Mouse (Mus musculus): ENCODE measurements around the gene Fate1.
"Not testable (repeated sequence)": the region's sequence is repeated elsewhere in the genome, so short reads cannot be mapped to it uniquely, and the experiment has no call there.

Gene Fate1

DNA sequence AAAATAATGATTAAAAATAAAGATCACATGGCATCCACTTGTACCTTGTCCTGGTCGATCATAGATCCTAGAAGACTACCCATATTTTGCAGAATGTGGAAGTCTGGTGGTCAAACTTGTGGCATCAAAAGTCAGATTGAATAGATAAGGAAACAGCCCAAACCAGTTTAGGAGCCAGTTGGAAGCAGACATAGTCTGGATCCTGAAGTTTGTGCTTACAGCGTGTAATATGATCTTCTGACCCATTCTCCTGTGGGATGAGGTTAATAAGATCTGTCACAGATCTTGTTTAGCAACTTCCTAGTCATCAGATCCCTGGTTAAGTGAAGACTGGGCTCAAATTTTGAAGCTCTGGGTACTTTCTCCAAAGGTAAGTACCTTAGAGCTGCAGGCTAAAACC is at the start of gene Fate1:
Fate1 (plus strand) TSS at position 301 of the 400 bp plus-strand sequence.
- no peak for DNase-seq (ENCODE audit: extremely low read depth, insufficient read length, low spot score)

DNA sequence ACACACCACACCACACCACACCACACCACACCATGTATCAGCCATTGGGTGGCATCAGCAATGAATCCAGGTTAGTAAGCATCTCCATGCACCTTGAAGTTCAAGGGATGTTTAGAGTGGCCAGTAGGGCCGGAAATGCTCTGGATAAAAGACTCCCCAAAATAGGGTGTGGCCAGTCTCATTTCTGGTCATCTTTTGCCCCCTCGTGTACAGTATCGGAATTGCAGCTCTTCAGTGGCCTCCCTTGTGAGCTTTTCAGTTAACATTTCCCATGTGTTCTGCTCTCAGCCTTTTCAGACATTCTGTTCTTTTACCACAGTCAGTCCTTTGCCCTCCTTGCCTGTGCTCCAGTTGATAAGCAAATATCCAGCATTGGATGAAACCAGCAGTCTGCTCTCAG is 26.2 kb upstream of the Fate1 start:
- peak; percentile 6 for DNase-seq (ENCODE audit: extremely low read depth, insufficient read length, low spot score)

DNA sequence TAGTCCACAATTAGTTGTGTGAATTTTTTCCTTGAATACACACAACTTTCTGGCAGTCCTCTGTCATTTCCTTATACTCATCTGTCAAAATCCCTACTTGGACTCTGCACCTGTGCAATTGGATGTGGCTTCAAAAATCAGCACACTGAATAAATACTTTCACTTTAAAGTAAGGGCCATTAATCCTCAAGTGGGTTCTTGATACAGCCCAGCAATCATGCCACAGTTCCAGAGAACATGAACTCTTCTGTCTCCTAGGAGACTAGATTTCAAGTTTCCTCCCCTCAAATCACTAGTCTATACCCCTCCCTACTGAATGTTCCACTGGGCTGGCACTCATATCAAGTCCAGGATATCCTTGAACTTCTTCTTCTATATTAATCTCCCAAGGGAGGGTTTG is 14.4 kb upstream of the Fate1 start:
- DNase-seq (ENCODE audit: extremely low read depth, insufficient read length, low spot score), result no peak

DNA sequence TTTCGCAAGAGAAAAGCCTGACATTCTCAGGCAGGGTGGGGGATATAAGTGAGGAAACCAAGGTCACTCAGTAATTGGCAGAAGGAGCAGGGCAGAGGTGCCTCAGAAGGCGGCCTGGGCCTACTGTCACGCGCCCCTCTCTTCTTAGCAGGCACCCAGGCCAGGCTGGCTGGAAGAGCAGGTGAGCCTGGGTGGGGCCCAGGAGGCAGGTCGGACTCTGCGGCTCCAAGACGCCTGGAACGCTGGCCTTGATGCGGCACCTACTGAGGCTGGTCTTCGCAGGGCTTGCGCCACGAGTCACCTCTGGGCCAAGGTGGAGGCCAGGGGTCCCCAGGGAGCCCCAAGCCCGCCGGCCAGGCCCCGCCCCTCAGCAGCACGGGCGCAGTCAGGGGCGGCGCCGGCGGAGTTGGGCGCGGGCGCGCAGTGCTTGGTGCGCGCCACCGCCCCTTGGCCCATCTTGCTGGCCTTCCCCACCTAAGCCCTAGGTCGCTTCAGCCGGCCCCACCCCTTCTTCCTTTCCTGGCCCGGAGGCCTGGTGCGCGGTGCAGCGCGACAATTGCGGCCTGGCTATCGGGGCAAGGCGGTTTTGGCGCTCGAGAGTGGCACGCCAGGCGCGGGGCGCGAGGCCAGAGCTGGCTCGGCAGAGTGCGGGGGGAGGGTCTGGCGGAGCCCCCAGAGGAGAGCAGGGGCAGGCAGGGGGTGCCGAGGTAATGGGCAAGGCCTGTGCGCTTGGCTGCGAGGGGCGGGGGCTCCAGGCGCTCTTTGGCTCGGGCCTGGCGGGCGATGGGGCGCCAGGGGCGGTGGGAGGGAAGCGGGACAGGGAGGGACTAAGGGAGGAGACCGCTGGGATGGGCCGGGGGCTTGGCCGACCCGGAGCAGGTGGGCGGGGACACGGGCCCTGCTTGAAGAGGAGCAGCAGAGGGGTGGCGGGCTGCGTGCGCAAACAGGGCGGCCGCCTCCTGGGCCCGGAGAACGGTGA is 10.4 kb upstream of the Fate1 start, which contains the start of gene Prrg3:
Prrg3 (plus strand) TSS at position 552 of the 979 bp plus-strand sequence.
- DNase-seq (ENCODE audit: extremely low read depth, insufficient read length, low spot score), result no peak

DNA sequence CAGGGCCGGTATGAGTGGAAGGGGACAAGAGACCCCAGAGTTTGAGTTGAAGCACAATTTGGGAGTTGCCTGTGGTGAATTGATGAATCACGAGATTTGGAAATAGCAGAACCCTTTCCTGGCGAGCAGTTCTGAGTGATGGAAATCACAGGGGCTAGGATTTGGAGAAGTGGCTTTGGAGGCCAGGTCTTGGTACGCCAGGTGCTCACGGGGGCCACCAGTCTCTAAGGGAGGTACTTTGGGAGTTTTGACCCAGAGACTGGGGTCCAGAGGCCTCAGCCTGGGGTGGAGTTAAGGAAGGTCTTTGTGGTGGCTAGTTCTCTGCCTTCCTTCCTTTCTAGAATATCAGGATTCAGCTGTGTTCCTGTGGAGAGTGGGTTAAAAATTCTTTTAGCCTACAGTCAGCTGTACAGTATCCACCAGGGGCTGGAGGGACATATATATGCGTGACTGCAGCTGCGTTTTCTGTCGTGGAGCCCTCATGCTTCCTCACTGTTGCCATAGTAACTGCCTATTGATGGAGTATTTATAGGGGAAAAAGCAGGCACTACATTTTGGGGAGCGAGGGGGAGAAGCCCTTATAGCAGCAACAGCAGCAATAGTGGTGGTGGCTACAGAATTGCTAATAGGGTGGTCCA is 9.4 kb upstream of the Fate1 start:
- DNase-seq (ENCODE audit: extremely low read depth, insufficient read length, low spot score), result no peak

DNA sequence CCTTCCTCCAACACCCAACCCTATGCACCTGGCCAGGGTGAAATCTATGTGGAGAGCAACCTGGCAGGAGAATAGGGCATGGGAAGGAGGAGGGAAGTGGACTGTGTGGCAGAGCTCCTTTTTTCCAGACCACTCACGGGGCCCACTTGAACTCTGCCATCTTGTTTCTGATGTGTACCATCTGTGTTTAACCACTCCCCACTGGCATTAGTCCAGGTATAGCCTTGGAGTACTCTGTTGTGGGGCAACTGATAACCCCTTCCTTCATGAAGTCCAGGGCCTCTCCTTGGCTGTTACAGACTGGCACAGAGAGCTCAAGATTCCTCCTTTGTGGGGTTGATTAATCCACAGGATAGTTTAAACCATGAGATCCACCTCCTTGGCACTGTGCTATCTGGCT is 4.6 kb upstream of the Fate1 start:
- no peak for DNase-seq (ENCODE audit: extremely low read depth, insufficient read length, low spot score)

DNA sequence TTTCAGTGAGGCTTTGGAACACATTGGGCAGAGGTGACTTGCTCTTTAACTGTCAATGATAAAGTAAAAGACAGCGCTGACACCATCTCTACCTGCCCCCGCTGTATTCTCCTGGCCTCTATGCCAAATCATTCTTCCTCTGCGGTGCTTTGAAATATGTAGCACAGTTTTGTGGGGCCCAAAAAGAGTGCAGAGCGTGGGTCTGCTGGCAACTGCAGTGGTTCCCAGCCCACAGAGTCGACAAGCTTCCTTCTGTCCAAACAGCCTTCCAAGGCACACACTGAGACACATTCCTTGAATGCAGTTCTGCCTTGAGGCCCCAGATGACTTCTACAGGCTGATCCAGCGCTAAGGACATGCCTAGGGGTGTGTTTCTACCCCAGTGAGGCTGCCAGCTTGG is 4.0 kb upstream of the Fate1 start:
- DNase-seq (ENCODE audit: extremely low read depth, insufficient read length, low spot score), result no peak

DNA sequence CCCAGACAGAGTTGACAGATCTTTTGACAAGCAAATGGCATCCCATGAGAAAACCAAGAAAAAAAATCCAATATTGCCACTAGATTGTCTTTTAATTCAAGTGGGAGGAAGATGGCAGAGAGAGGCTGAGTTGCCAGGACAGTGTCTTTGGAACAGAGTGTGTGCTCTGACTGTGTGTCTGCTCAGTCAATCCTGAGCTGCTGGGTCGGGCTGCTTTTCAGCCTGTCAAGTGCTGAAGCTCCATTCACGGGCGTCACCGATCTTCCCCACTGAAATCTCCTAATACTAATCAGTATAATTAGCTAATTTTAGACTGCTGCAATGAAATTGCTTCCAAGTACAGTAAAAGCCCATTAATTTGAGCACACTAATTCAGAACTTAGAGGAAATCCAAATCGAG is 1.5 kb upstream of the Fate1 start:
- no peak for DNase-seq (ENCODE audit: extremely low read depth, insufficient read length, low spot score)

DNA sequence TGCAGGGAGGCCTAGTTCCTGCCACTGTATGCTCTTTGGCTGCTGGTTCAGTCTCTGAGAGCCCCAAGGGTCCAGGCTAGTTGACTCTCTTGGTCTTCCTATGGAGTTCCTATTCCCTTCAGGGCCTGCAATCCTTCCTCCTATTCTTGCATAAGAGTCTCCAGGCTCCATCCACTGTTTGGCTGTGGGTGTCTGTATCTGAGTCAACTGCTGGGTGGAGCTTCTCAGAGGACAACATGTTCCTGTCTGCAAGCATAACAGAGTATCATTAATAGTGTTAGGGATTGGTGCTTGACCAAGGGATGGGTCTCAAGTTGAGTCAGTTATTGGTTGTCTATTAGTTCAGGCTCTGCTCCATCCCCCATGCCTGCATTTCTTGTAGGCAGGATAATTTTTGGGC is 4.9 kb downstream of the Fate1 start:
- not testable (repeated sequence) for DNase-seq (ENCODE audit: extremely low read depth, insufficient read length, low spot score)

DNA sequence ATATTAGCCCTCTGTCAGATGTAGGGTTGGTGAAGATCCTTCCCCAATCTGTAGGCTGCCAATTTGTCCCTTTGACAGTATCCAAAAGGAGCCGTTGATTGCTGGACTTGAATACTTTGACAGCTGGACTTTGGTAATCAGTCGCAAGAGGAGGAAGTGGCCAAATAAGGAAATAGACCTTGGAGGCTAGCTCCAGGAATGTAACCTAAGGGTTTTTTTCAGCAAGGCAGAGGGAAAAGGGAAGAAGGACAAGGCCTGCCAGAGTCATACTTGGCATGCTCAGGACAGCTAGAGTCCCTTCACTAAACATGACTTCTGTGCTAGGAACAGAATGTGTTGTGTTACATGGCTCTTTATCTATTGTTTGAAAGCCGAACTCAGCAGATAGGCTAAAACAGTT is 7.7 kb downstream of the Fate1 start:
- DNase-seq (ENCODE audit: extremely low read depth, insufficient read length, low spot score), result no peak

DNA sequence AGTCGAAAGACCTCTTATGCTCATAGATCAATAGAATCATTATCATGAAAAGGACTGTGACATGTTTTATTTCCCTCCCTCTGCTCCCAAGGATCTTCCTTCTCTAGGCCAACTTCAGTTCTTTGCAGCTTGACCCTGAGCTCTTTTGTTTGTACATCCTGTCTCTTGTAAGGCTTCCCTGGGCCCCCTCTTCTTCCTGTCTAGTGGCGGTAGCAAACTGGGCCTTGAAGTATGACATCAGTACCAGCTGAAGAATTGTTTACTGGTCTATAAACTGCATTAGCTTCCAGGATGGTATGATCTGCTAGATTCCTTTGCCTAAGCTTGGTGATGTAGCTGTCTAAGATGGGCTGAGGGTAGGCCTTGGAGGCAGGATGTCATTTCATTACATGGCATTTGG is 8.5 kb downstream of the Fate1 start:
- DNase-seq (ENCODE audit: extremely low read depth, insufficient read length, low spot score), result no peak

DNA sequence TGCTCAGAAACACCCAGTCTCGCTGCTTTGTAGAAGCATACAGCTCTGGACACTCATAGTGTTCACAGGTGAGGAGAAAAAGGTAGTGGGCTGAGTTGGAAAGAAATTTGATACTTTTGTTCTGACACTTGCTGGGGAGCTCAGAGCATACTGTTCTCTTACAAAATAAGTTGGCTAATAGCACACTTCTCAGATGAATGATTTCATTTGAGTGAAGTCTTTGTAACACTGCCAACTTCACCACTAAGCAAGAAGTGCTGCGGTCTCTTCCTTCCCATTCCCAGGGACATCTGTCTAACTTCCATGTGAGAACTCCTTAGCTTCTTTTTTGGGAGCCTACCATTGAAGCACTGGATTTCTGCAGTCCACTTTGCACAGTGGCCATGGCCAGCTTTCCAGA is 10.4 kb downstream of the Fate1 start:
- DNase-seq (ENCODE audit: extremely low read depth, insufficient read length, low spot score), result no peak

DNA sequence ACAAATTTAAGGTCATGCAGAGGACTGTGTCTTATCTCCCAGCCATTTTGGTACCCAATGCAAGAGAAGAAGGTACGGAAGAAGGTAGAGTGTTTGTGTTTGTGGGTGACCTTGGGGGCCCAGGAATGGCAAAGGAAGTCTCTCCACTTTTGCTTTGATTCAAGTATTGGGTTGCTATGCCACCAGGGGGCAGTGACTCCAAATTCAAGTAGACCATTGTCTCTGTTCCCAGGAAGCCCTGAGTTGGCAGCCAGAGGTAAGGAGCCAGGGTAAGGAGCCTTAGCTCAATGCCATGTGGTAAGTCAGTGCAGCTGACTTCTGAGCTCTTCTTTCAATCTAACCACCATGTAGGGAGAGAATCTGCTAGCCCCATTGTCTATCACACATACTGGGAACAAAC is 11.0 kb downstream of the Fate1 start:
- no peak for DNase-seq (ENCODE audit: extremely low read depth, insufficient read length, low spot score)

DNA sequence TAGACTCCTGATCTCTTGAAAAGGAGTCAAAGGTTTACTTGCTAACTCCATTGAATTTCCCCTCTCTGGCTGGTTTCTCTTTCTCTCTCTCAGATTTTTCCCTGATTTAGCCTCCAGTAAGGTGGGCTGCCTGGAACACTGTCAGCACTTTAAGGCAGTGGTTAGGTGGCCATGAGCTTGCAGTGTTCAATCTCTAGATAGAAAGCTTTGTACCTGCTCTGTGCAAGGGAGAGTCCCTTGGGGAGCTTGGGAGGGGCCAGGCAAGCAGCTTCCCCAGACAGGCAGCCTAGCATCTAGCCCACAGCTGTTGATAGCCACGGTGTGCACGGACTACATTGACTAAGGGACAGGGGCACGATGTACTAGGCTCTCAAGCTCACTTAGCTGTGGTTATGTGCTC is 18.8 kb downstream of the Fate1 start, which contains the start of gene Cnga2:
Cnga2 (plus strand) TSS at position 301 of the 400 bp plus-strand sequence.
- DNase-seq (ENCODE audit: extremely low read depth, insufficient read length, low spot score), result no peak

DNA sequence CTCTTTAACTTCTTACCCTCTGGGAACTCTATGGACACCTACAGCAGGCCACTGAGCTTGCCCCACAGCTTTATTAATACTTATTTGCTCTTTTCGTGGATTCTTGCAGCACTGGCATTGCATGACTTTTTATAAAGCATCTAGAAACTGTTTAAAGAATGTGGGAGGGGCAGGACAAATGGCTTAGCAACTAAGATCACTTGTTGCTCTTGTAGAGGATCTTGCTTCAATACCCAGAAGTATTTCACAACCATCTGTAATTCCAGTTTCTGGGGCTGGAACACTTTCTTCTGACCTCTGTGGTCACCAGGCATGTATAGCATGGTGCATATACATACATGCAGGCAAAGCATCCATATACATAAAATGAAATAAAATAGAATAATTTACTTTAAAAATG is 23.2 kb downstream of the Fate1 start:
- no peak for DNase-seq (ENCODE audit: extremely low read depth, insufficient read length, low spot score)

DNA sequence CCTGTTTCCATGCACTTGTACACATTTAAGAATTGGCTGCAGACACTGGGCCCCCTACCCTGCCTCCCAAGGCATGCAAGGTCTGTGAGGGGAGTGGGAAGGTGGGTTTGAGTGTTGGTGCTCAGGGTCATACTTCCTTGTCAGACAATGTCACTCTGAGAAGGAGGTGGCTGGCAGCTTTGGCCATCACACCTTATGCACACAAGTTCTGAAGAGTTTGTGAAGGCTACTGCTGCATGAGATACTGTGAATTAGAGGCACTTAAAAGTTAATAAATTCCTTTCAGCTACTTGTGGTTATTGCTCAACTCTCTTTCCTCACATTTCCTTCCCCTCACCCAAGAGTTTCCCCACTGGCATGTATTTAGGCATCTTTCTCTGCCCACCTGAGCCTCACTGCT is 37.1 kb downstream of the Fate1 start:
- DNase-seq (ENCODE audit: extremely low read depth, insufficient read length, low spot score), result no peak

DNA sequence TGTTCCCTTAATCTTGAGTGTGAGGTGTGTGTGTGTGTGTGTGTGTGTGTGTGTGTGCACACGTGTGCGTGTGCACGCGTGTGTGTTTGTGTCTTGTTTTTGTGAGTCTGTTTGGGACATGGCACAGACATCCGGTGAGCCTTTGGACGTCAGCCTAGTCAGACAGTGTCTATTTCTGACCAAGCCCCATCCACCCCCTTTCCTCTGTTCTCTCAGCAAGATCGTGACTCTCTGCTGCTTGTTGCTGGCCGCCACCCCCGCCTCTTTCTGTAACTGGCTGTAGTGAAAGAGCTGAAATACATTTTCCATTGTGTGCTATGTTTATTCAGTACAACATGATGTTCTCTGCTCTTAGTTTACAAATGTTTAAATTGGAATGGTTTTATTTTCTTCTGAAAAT is 39.5 kb downstream of the Fate1 start:
- no peak for DNase-seq (ENCODE audit: extremely low read depth, insufficient read length, low spot score)

DNA sequence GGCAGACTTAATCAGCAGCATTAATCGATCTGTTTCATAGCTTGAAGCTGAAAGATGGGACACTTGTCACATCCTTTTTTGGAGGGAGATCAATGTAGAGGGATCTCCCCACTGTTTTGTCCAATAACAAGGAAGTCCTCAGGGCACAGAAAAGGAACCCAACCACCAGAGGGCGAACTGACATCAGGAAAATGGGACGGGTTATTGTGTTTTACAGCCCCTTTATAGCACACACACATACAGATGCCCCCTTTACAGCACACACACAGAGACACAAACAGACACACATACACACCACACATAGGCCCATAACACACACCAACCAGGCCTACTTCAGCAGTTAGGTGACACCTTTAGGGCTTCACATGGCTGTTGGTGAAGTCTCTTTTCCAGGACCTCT is 40.0 kb downstream of the Fate1 start:
- DNase-seq (ENCODE audit: extremely low read depth, insufficient read length, low spot score), result no peak

DNA sequence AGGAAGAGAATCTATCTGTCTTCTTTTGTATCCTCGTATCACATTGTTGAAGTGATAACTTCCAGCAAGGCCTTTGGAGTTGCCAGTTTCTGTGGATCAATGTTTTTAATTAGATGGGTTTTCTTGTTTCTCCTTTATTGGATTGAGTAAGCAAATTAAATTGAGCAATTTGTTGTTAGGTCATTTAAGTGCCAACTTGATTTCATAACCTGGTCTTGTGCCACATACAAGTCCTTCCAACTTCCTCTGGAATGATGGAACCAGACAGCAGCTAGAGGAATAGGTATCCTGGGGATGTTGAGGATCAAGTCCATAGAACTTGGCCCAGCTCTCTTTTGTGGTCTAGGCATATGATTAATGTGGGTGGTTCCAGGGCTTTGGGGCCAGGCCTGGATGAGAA is 49.5 kb downstream of the Fate1 start:
- DNase-seq (ENCODE audit: extremely low read depth, insufficient read length, low spot score), result no peak

DNA sequence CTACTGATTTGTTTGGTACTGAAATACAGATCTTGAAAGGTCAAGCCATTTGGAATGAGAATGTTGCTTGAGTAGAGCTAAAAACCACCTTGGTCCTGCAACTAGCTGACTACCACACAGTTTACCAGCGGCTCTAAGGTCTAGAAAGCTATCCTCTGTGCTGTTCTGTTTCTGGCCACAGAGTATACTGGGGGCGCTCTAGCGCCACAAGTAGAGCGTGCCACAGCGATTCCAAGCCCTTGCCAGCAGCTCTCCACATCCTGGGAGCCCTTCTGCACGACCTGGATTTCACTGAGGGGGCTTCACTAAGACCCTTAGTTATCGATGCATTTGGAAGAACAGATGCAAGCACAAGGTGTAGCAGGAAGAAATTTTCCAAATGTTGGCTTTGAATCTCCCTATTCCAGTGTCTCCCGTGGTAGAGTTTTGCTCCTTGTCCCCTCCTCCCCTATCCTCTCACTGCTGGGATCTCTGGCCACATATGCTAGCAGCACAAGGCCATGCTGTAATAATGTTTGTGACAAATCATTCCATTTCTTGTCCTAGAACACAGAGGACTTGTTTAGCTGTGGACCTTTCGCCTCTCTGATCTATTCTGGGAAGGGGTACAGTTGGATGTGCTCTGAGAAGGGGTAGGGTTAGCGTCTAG is 50.1 kb downstream of the Fate1 start:
- no peak for DNase-seq (ENCODE audit: extremely low read depth, insufficient read length, low spot score)

DNA sequence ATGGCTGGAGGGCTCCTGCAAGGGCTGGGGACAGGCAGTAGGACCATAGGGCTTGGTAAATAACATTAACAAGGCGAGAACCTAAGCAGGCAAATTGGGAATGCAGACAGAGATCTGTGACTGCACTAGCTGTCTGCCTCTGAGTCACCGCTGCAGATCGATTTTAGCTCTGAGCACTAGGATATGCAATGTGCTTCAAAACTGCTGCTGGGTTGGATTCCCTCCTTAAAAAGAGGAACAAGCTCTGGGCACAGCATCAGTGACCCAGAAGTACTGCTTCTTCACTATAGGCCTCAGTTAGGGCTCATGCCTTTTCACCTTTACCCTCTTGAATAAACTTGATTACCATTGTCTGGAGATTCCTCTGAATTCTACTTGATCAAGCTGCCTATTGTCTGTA is 50.8 kb downstream of the Fate1 start:
- DNase-seq (ENCODE audit: extremely low read depth, insufficient read length, low spot score), result no peak

All from 3134 (cell line).